Mouse (Mus musculus): ENCODE measurements around the gene Txlng.
"Not testable (repeated sequence)": the region's sequence is repeated elsewhere in the genome, so short reads cannot be mapped to it uniquely, and the experiment has no call there.

Txlng gene

GRCm38 (mm10) chrX:162829203-162829708, at the start of gene Txlng:
TSS of gene Txlng (minus strand) at chrX:162829454.
- DNase-seq (ENCODE audit: low spot score), result peak; percentile 94

GRCm38 (mm10) chrX:162878236-162878635, 49.0 kb upstream of the Txlng start:
- DNase-seq (ENCODE audit: low spot score), result no peak

GRCm38 (mm10) chrX:162873761-162874160, 44.5 kb upstream of the Txlng start:
- DNase-seq (ENCODE audit: low spot score), result no peak

GRCm38 (mm10) chrX:162871734-162872517, 42.7 kb upstream of the Txlng start:
- DNase-seq (ENCODE audit: low spot score), result peak; percentile 51

- no peak for DNase-seq (ENCODE audit: low spot score)
These were observed 39.2 kb upstream of the Txlng start for GRCm38 (mm10) chrX:162868294-162868965.

- DNase-seq (ENCODE audit: low spot score), result no peak
These were observed 19.4 kb upstream of the Txlng start for GRCm38 (mm10) chrX:162848682-162849081.

- no peak for DNase-seq (ENCODE audit: low spot score)
These were observed 16.3 kb upstream of the Txlng start for GRCm38 (mm10) chrX:162845531-162845930.

- no peak for DNase-seq (ENCODE audit: low spot score)
These were observed 15.3 kb upstream of the Txlng start for GRCm38 (mm10) chrX:162844447-162845100.

- no peak for DNase-seq (ENCODE audit: low spot score)
These were observed 2.8 kb upstream of the Txlng start for GRCm38 (mm10) chrX:162832101-162832500.

GRCm38 (mm10) chrX:162831542-162831941, 2.3 kb upstream of the Txlng start:
- no peak for DNase-seq (ENCODE audit: low spot score)

- DNase-seq (ENCODE audit: low spot score), result no peak
These were observed 1.8 kb upstream of the Txlng start for GRCm38 (mm10) chrX:162831036-162831435.

- DNase-seq (ENCODE audit: low spot score), result not testable (repeated sequence)
These were observed 1.1 kb upstream of the Txlng start for GRCm38 (mm10) chrX:162830313-162830712.

GRCm38 (mm10) chrX:162829741-162830140, 487 bp upstream of the Txlng start:
- DNase-seq (ENCODE audit: low spot score), result no peak

GRCm38 (mm10) chrX:162828783-162829182, 471 bp downstream of the Txlng start:
- no peak for DNase-seq (ENCODE audit: low spot score)

GRCm38 (mm10) chrX:162828016-162828415, 1.2 kb downstream of the Txlng start:
- DNase-seq (ENCODE audit: low spot score), result no peak

GRCm38 (mm10) chrX:162800371-162800770, 28.9 kb downstream of the Txlng start:
- DNase-seq (ENCODE audit: low spot score), result peak; percentile 71

- not testable (repeated sequence) for DNase-seq (ENCODE audit: low spot score)
These were observed 37.9 kb downstream of the Txlng start for GRCm38 (mm10) chrX:162791392-162791791.

GRCm38 (mm10) chrX:162788372-162788771, 40.9 kb downstream of the Txlng start:
- no peak for DNase-seq (ENCODE audit: low spot score)

GRCm38 (mm10) chrX:162770726-162771125, 58.5 kb downstream of the Txlng start:
- no peak for DNase-seq (ENCODE audit: low spot score)

GRCm38 (mm10) chrX:162761716-162762395, 67.4 kb downstream of the Txlng start:
- no peak for DNase-seq (ENCODE audit: low spot score)

GRCm38 (mm10) chrX:162760958-162761515, 68.2 kb downstream of the Txlng start:
- peak; percentile 37 for DNase-seq (ENCODE audit: low spot score)

Measured in retina, embryonic 14.5 days (tissue).